Mouse (Mus musculus): ENCODE results near the gene Tbx4.

GRCm38 (mm10) chr11:85926287-85926764 is 40.1 kb downstream of the Tbx4 start:
- TF ChIP-seq CTCF (IDR thresholded peaks at IDR 0.05; ENCODE audit: extremely low read depth, insufficient read depth, low read length) (no peak), POLR2A (IDR thresholded peaks at IDR 0.05; ENCODE audit: extremely low read depth, insufficient read depth, low read length) (no peak)
